Mouse (Mus musculus): ENCODE results near the gene 5430419D17Rik. TPM values are rescaled to one million over a fixed set of nuclear protein-coding genes. Genes with fewer than 3 reads are reported as not detected.

The 5430419D17Rik gene
- polyA plus RNA-seq, 1 experiment from 2014 or later, result not detected

GRCm38 (mm10) chr7:131260946-131261345, 86.7 kb downstream of the 5430419D17Rik start:
- DNase-seq (ENCODE audit: low spot score), result no peak

GRCm38 (mm10) chr7:131264251-131264650, 90.0 kb downstream of the 5430419D17Rik start:
- Histone ChIP-seq H3K9me3 (ENCODE audit: control insufficient read depth, low read length) (no peaks in the 10 kb centered on the region), H3K4me1 (ENCODE audit: control insufficient read depth, insufficient read depth, low read length) (no peaks in the 10 kb centered on the region), H3K9ac (ENCODE audit: low read length) (no peak overlapping the region), H3K36me3 (ENCODE audit: control insufficient read depth, insufficient read depth, low read length) (no peaks in the 10 kb centered on the region), H3K4me2 (ENCODE audit: low read depth) (no peak overlapping the region), H3K27me3 (ENCODE audit: control insufficient read depth, insufficient read depth, low read length) (no peaks in the 10 kb centered on the region), H3K27ac (ENCODE audit: low read depth, low read length) (no peak overlapping the region), H3K4me3 (ENCODE audit: low read depth, low read length) (no peak overlapping the region)
- WGBS, result 88% methylated on average over 4 of the region's 4 CpGs
- DNase-seq (ENCODE audit: low spot score) (no peak), ATAC-seq (ENCODE audit: insufficient read depth, low FRiP score, low TSS enrichment) (no peak)

More at GRCm38 (mm10) chr7:131260946-131261345, 86.7 kb downstream of the 5430419D17Rik start:
- WGBS, result 67% methylated on average over 6 of the region's 6 CpGs
- no peak overlapping the region for H3K4me2 ChIP-seq (ENCODE audit: low read depth)
- no peak overlapping the region for H3K4me3 ChIP-seq (ENCODE audit: low read depth, low read length)
- H3K9me3 ChIP-seq (ENCODE audit: control insufficient read depth, low read length), result no peaks in the 10 kb centered on the region
- ATAC-seq (ENCODE audit: insufficient read depth, low FRiP score, low TSS enrichment), result no peak
- H3K36me3 ChIP-seq (ENCODE audit: control insufficient read depth, insufficient read depth, low read length), result no peaks in the 10 kb centered on the region
- no peak overlapping the region for H3K9ac ChIP-seq (ENCODE audit: low read length)
- no peak overlapping the region for H3K27ac ChIP-seq (ENCODE audit: low read depth, low read length)
- H3K27me3 ChIP-seq (ENCODE audit: control insufficient read depth, insufficient read depth, low read length), result no peaks in the 10 kb centered on the region
- no peaks in the 10 kb centered on the region for H3K4me1 ChIP-seq (ENCODE audit: control insufficient read depth, insufficient read depth, low read length)

- no peak for DNase-seq (ENCODE audit: low spot score)
- no peaks in the 10 kb centered on the region for H3K27me3 ChIP-seq (ENCODE audit: control insufficient read depth, insufficient read depth, low read length)
- no peak for ATAC-seq (ENCODE audit: insufficient read depth, low FRiP score, low TSS enrichment)
- H3K4me3 ChIP-seq (ENCODE audit: low read depth, low read length), result no peak overlapping the region
- H3K36me3 ChIP-seq (ENCODE audit: control insufficient read depth, insufficient read depth, low read length), result no peaks in the 10 kb centered on the region
- no peak overlapping the region for H3K9ac ChIP-seq (ENCODE audit: low read length)
- no peaks in the 10 kb centered on the region for H3K9me3 ChIP-seq (ENCODE audit: control insufficient read depth, low read length)
- no peak overlapping the region for H3K4me2 ChIP-seq (ENCODE audit: low read depth)
- 79% methylated on average over 4 of the region's 4 CpGs for WGBS
- no peak overlapping the region for H3K27ac ChIP-seq (ENCODE audit: low read depth, low read length)
- no peaks in the 10 kb centered on the region for H3K4me1 ChIP-seq (ENCODE audit: control insufficient read depth, insufficient read depth, low read length)
Measured at GRCm38 (mm10) chr7:131265851-131266250, 91.6 kb downstream of the 5430419D17Rik start.

- WGBS, result 85% methylated on average over 8 of the region's 8 CpGs
- DNase-seq (ENCODE audit: low spot score) (no peak), ATAC-seq (ENCODE audit: insufficient read depth, low FRiP score, low TSS enrichment) (no peak)
- no peak overlapping the region for H3K4me2 ChIP-seq (ENCODE audit: low read depth)
- H3K36me3 ChIP-seq (ENCODE audit: control insufficient read depth, insufficient read depth, low read length), result no peaks in the 10 kb centered on the region
- no peaks in the 10 kb centered on the region for H3K9me3 ChIP-seq (ENCODE audit: control insufficient read depth, low read length)
- no peaks in the 10 kb centered on the region for H3K4me1 ChIP-seq (ENCODE audit: control insufficient read depth, insufficient read depth, low read length)
- no peak overlapping the region for H3K4me3 ChIP-seq (ENCODE audit: low read depth, low read length)
- H3K9ac ChIP-seq (ENCODE audit: low read length), result no peak overlapping the region
- H3K27ac ChIP-seq (ENCODE audit: low read depth, low read length), result no peak overlapping the region
- H3K27me3 ChIP-seq (ENCODE audit: control insufficient read depth, insufficient read depth, low read length), result no peaks in the 10 kb centered on the region; the same call in 1 of the 2 replicates
Measured at GRCm38 (mm10) chr7:131297151-131297550, 122.9 kb downstream of the 5430419D17Rik start.

GRCm38 (mm10) chr7:131303340-131303739, 129.1 kb downstream of the 5430419D17Rik start:
- Histone ChIP-seq H3K9me3 (ENCODE audit: control insufficient read depth, low read length) (no peaks in the 10 kb centered on the region), H3K9ac (ENCODE audit: low read length) (no peak overlapping the region), H3K4me3 (ENCODE audit: low read depth, low read length) (no peak overlapping the region), H3K27ac (ENCODE audit: low read depth, low read length) (no peak overlapping the region), H3K27me3 (ENCODE audit: control insufficient read depth, insufficient read depth, low read length) (no peaks in the 10 kb centered on the region; the same call in 1 of the 2 replicates), H3K36me3 (ENCODE audit: control insufficient read depth, insufficient read depth, low read length) (no peaks in the 10 kb centered on the region), H3K4me1 (ENCODE audit: control insufficient read depth, insufficient read depth, low read length) (no peaks in the 10 kb centered on the region), H3K4me2 (ENCODE audit: low read depth) (no peak overlapping the region)
- DNase-seq (ENCODE audit: low spot score), result no peak
- WGBS, result 83% methylated on average over 8 of the region's 8 CpGs
- no peak for ATAC-seq (ENCODE audit: insufficient read depth, low FRiP score, low TSS enrichment)

- Histone ChIP-seq H3K27me3 (ENCODE audit: control insufficient read depth, insufficient read depth, low read length) (no peaks in the 10 kb centered on the region), H3K4me2 (ENCODE audit: low read depth) (no peak overlapping the region), H3K36me3 (ENCODE audit: control insufficient read depth, insufficient read depth, low read length) (no peaks in the 10 kb centered on the region), H3K27ac (ENCODE audit: low read depth, low read length) (no peak overlapping the region), H3K9ac (ENCODE audit: low read length) (no peak overlapping the region), H3K9me3 (ENCODE audit: control insufficient read depth, low read length) (no peaks in the 10 kb centered on the region), H3K4me1 (ENCODE audit: control insufficient read depth, insufficient read depth, low read length) (no peaks in the 10 kb centered on the region), H3K4me3 (ENCODE audit: low read depth, low read length) (no peak overlapping the region)
- 83% methylated on average over 5 of the region's 5 CpGs for WGBS
- ATAC-seq (ENCODE audit: insufficient read depth, low FRiP score, low TSS enrichment) (no peak), DNase-seq (ENCODE audit: low spot score) (no peak)
Measured at GRCm38 (mm10) chr7:131306733-131307132, 132.5 kb downstream of the 5430419D17Rik start.

GRCm38 (mm10) chr7:131314493-131314892, 140.3 kb downstream of the 5430419D17Rik start:
- no peak for ATAC-seq (ENCODE audit: insufficient read depth, low FRiP score, low TSS enrichment)

GRCm38 (mm10) chr7:131317587-131317986, 143.4 kb downstream of the 5430419D17Rik start:
- no peaks in the 10 kb centered on the region for H3K4me1 ChIP-seq (ENCODE audit: control insufficient read depth, insufficient read depth, low read length)
- ATAC-seq (ENCODE audit: insufficient read depth, low FRiP score, low TSS enrichment) (no peak), DNase-seq (ENCODE audit: low spot score) (no peak)
- H3K27me3 ChIP-seq (ENCODE audit: control insufficient read depth, insufficient read depth, low read length), result no peaks in the 10 kb centered on the region
- H3K4me3 ChIP-seq (ENCODE audit: low read depth, low read length), result no peak overlapping the region
- WGBS, result 74% methylated on average over 12 of the region's 12 CpGs
- no peak overlapping the region for H3K27ac ChIP-seq (ENCODE audit: low read depth, low read length)
- H3K9ac ChIP-seq (ENCODE audit: low read length), result no peak overlapping the region
- H3K4me2 ChIP-seq (ENCODE audit: low read depth), result no peak overlapping the region
- H3K36me3 ChIP-seq (ENCODE audit: control insufficient read depth, insufficient read depth, low read length), result no peaks in the 10 kb centered on the region
- no peaks in the 10 kb centered on the region for H3K9me3 ChIP-seq (ENCODE audit: control insufficient read depth, low read length)

More at GRCm38 (mm10) chr7:131314493-131314892, 140.3 kb downstream of the 5430419D17Rik start:
- H3K36me3 ChIP-seq (ENCODE audit: control insufficient read depth, insufficient read depth, low read length), result no peaks in the 10 kb centered on the region
- H3K9me3 ChIP-seq (ENCODE audit: control insufficient read depth, low read length), result no peaks in the 10 kb centered on the region
- H3K4me2 ChIP-seq (ENCODE audit: low read depth), result no peak overlapping the region
- no peak for DNase-seq (ENCODE audit: low spot score)
- WGBS, result 88% methylated on average over 7 of the region's 7 CpGs
- H3K4me3 ChIP-seq (ENCODE audit: low read depth, low read length), result no peak overlapping the region
- H3K27me3 ChIP-seq (ENCODE audit: control insufficient read depth, insufficient read depth, low read length), result no peaks in the 10 kb centered on the region
- H3K4me1 ChIP-seq (ENCODE audit: control insufficient read depth, insufficient read depth, low read length), result no peaks in the 10 kb centered on the region
- H3K9ac ChIP-seq (ENCODE audit: low read length), result no peak overlapping the region
- H3K27ac ChIP-seq (ENCODE audit: low read depth, low read length), result no peak overlapping the region

- Histone ChIP-seq H3K4me3 (ENCODE audit: low read depth, low read length) (no peak overlapping the region), H3K9me3 (ENCODE audit: control insufficient read depth, low read length) (no peaks in the 10 kb centered on the region), H3K27me3 (ENCODE audit: control insufficient read depth, insufficient read depth, low read length) (no peaks in the 10 kb centered on the region), H3K36me3 (ENCODE audit: control insufficient read depth, insufficient read depth, low read length) (no peaks in the 10 kb centered on the region), H3K4me1 (ENCODE audit: control insufficient read depth, insufficient read depth, low read length) (no peaks in the 10 kb centered on the region), H3K9ac (ENCODE audit: low read length) (no peak overlapping the region), H3K4me2 (ENCODE audit: low read depth) (no peak overlapping the region), H3K27ac (ENCODE audit: low read depth, low read length) (no peak overlapping the region)
- 74% methylated on average over 5 of the region's 7 CpGs for WGBS
- DNase-seq (ENCODE audit: low spot score) (no peak), ATAC-seq (ENCODE audit: insufficient read depth, low FRiP score, low TSS enrichment) (no peak)
Measured at GRCm38 (mm10) chr7:131318340-131318739, 144.1 kb downstream of the 5430419D17Rik start.

All from neural tube, embryonic 11.5 days (tissue).